Mouse (Mus musculus): ENCODE measurements around the gene Gbp2. TPM values are rescaled to one million over a fixed set of nuclear protein-coding genes. Genes with fewer than 3 reads are reported as not detected.
A peak's percentile ranks its signal among the peaks of the same experiment; 100 is the strongest.

Gene Gbp2
- polyA plus RNA-seq, 1 experiment from 2014 or later = 2.5 TPM

- no peaks in the 10 kb centered on the region for H3K4me1 ChIP-seq (ENCODE audit: control insufficient read depth, insufficient read depth, low read length)
- no peaks in the 10 kb centered on the region for H3K27me3 ChIP-seq (ENCODE audit: control insufficient read depth, insufficient read depth, low read length)
- 21% methylated on average over 2 of the region's 2 CpGs for WGBS
- DNase-seq (peak; percentile 8), ATAC-seq (ENCODE audit: low FRiP score, low TSS enrichment) (no peak)
- H3K4me2 ChIP-seq (ENCODE audit: low read length) = no peak overlapping the region
- H3K27ac ChIP-seq (replicated peaks; ENCODE audit: low read depth, low read length) = no peak overlapping the region
- H3K9ac ChIP-seq (replicated peaks; ENCODE audit: low read length) = no peak overlapping the region
- no peaks in the 10 kb centered on the region for H3K36me3 ChIP-seq (ENCODE audit: control insufficient read depth, insufficient read depth, low read length)
- no peak overlapping the region for H3K4me3 ChIP-seq (replicated peaks; ENCODE audit: low read depth, low read length)
- H3K9me3 ChIP-seq (ENCODE audit: control insufficient read depth, low read length) = no peaks in the 10 kb centered on the region
These were observed 29.8 kb downstream of the Gbp2 start for GRCm38 (mm10) chr3:142650205-142650604.

- 0 out of 2 replicates have a peak, but pooled peaks have one; percentile 57 for ATAC-seq (ENCODE audit: low FRiP score, low TSS enrichment)
- no peak overlapping the region for H3K4me2 ChIP-seq (ENCODE audit: low read length)
- DNase-seq = no peak
- H3K4me1 ChIP-seq (ENCODE audit: control insufficient read depth, insufficient read depth, low read length) = no peaks in the 10 kb centered on the region
- no peaks in the 10 kb centered on the region for H3K36me3 ChIP-seq (ENCODE audit: control insufficient read depth, insufficient read depth, low read length)
- H3K27ac ChIP-seq (replicated peaks; ENCODE audit: low read depth, low read length) = no peak overlapping the region
- H3K9ac ChIP-seq (replicated peaks; ENCODE audit: low read length) = no peak overlapping the region
- 95% methylated on average over 8 of the region's 8 CpGs for WGBS
- no peak overlapping the region for H3K4me3 ChIP-seq (replicated peaks; ENCODE audit: low read depth, low read length)
- H3K9me3 ChIP-seq (ENCODE audit: control insufficient read depth, low read length) = no peaks in the 10 kb centered on the region
- no peaks in the 10 kb centered on the region for H3K27me3 ChIP-seq (ENCODE audit: control insufficient read depth, insufficient read depth, low read length)
These were observed 44.3 kb downstream of the Gbp2 start for GRCm38 (mm10) chr3:142664723-142665122.

GRCm38 (mm10) chr3:142674607-142675006, 54.2 kb downstream of the Gbp2 start:
- Histone ChIP-seq H3K36me3 (ENCODE audit: control insufficient read depth, insufficient read depth, low read length) (no peaks in the 10 kb centered on the region), H3K4me1 (ENCODE audit: control insufficient read depth, insufficient read depth, low read length) (no peaks in the 10 kb centered on the region), H3K4me3 (replicated peaks; ENCODE audit: low read depth, low read length) (no peak overlapping the region), H3K9me3 (ENCODE audit: control insufficient read depth, low read length) (no peaks in the 10 kb centered on the region), H3K27ac (replicated peaks; ENCODE audit: low read depth, low read length) (no peak overlapping the region), H3K9ac (replicated peaks; ENCODE audit: low read length) (no peak overlapping the region), H3K27me3 (ENCODE audit: control insufficient read depth, insufficient read depth, low read length) (no peaks in the 10 kb centered on the region), H3K4me2 (ENCODE audit: low read length) (no peak overlapping the region)
- WGBS = 75% methylated on average over 1 of the region's 1 CpGs
- ATAC-seq (ENCODE audit: low FRiP score, low TSS enrichment) (no peak), DNase-seq (peak; percentile 52)

Small RNA genes within 50 kb of the gene (microRNA-seq; reads per million reads assigned to microRNA genes)
- gene Mir6381 = not detected

Other genes starting within 250 kb of the Gbp2 start
- 11.8 and 14.3 TPM in 2 replicates for gene Pdlim5, start 224.9 kb upstream of the Gbp2 start, polyA plus RNA-seq (2014; fragmentation: Nextera tagmentation; extraction: Ambion mirVana)
- gene Gbp5, start 126.6 kb upstream of the Gbp2 start, polyA plus RNA-seq (2014; fragmentation: Nextera tagmentation; extraction: Ambion mirVana) = 0.26 TPM in 1 of 2 replicates, not detected in the other
- 0.78 and 2.9 TPM in 2 replicates for gene Gbp7, start 90.3 kb upstream of the Gbp2 start, polyA plus RNA-seq (2014; fragmentation: Nextera tagmentation; extraction: Ambion mirVana)
- gene Gbp3, start 60.6 kb upstream of the Gbp2 start, polyA plus RNA-seq (2014; fragmentation: Nextera tagmentation; extraction: Ambion mirVana) = 0.34 and 3.2 TPM in 2 replicates
- not detected in 2 replicates for gene Gbp2b, start 25.8 kb upstream of the Gbp2 start, polyA plus RNA-seq (2014; fragmentation: Nextera tagmentation; extraction: Ambion mirVana)
- gene Kyat3, start 80.4 kb downstream of the Gbp2 start, polyA plus RNA-seq (2014; fragmentation: Nextera tagmentation; extraction: Ambion mirVana) = 2.7 and 4.2 TPM in 2 replicates
- 87.5 and 89.5 TPM in 2 replicates for gene Gtf2b, start 144.4 kb downstream of the Gbp2 start, polyA plus RNA-seq (2014; fragmentation: Nextera tagmentation; extraction: Ambion mirVana)

Data from midbrain, embryonic 14.5 days (tissue).